Mouse (Mus musculus) fibroblast of lung, adult 2 months (primary cell): ENCODE measurements around the gene Pltp.
"Not testable (repeated sequence)": the region's sequence is repeated elsewhere in the genome, so short reads cannot be mapped to it uniquely, and the experiment has no call there.

Experiments
- DNase-seq: peaks from one replicate; pipeline ENCODE4 v3.0.0-alpha.2; 2011; ENCODE audit warnings: low read depth

Pltp gene

DNA sequence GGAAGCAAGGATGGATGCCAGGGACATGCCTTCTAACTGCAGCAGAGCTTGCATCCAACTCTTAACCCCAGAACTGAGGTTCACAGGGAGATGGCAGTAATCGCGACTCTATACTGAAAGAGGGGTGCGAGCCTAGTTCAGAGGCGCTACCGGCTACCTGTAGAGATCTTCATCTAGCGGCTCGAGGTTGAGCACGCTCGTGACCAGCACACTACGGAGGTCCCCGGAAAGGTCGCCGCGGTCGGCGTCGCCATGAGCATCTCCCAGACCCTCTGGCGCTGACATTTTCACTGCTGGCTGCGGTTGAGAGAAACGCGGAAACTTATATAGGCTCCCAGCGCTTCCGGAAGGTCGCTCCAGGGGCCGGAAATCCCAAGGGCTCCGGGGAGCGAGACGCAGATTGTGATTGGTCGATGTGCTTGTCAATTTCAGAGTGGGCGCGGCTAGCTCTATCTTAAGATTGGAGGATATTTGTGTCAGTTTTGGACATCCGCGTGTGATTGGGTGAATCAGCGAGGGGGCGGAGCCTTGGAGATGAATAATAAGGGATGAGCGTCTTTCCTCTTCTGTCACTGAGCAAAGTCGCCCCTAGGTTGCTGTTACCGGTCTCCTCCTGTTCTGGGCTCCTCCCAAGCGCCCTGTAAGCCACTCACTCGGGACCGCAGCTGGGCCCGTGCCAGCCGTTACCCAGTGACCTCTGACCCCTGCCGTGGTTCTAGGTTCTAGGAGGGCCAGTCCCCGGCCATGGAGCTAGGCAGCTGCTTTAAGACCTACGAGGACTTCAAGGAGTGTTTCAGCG lies 52.8 kb downstream of the Pltp start, which contains the start of the genes Acot8 and Zswim3:
Acot8 (minus strand) TSS at position 350 of the 799 bp plus-strand sequence.
Zswim3 (plus strand) TSS at position 566 of the 799 bp plus-strand sequence.
- peak; percentile 91 for DNase-seq

DNA sequence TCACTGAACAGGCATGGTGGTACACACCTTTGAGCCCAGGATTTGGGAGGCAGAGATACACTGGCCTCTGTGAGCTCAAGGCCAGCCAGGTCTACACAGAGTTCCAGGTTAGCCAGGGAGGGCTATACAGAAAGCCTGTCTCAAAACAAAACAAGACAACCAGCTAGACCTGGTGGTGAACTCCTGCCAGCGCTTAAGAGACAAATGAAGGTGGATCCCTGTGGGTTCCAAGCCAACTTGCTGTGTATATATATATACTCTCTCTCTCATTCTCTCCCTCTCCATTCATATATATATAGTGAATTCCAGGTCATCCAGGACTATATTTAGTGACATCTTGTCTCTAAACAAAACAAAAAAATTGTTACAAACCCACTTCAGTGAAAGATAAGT lies 53.6 kb downstream of the Pltp start:
- DNase-seq = no peak

DNA sequence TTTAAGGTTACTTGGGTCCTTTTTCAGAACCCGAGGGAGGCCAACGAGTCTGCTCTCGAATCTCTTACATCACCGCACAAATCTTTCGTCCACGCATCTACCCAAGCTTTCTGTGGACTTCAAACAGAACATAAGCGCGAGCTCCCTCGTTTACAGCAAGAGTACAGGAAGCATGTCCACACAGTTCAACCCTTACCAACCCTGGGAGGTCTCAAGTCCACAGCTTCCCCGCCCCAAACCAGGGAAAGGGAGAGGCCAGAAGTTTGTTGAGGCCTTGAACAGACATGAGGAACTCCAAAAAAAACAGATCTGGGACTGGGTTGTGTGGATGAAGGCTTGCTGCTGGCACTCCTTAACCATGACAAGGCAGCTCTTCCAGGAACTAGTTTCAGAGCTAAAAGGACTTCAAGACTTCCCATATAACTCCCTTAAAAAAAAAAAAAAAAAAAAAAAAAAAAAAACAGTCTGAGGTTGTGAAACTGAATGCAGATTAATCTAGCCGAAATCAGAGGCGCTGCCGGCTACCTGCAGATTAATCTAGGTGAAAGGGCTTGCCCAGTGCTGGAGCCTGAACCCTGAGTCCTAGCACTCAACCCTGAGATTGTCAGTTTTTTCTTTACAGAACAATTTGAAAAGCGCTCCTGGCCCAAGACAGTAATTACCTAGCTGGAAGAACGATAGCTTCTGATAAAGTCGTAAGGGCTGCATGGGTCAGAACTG lies 54.1 kb downstream of the Pltp start:
- no peak for DNase-seq

DNA sequence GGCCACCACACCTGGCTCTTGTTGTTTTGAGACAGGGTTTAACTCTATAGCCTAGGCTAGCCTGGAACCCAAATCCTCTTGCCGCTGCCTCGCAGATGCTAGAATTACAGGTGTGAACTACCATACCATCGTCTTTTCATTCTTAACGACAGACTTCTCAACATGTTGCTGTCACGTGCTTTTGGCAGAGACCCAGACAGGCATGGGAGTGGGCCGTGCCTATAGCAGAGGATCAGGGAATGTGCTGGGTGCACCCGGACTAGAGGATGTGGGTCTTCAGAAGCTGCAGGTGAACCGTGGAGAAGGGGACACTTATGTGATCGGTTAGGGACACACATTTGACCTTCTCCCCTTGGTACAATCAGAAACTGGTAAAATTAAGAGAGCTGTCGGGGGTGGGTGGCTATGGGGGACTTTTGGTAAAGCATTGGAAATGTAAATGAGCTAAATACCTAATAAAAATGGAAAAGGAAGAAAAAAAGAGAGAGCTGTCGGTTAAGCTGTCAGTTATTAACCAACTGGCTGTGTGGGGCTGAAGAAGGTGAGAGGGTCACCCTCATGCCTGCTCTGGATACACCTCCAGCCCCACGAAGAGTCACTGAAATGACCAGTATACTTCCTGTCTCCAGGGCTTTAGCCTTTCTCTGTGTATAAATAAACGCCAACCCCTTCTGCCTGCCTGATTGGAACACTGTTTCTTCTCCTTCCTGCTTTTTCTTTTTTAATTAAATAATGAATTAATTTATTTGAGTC lies 57.1 kb downstream of the Pltp start:
- no peak for DNase-seq

DNA sequence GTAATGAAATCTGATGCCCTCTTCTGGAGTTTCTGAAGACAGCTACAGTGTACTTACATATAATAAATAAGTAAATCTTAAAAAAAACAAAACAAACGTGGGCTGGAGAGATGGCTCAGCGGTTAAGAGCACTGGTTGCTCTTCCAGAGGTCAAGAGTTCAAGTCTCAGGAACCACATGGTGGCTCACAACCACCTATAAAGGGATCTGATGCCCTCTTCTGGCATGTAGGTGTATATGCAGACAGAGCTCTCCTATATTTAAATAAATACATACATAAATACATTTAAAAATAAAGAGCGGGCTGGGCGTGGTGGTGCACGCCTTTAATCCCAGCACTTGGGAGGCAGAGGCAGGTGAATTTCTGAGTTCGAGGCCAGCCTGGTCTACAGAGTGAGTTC lies 59.0 kb downstream of the Pltp start:
- DNase-seq = not testable (repeated sequence)

DNA sequence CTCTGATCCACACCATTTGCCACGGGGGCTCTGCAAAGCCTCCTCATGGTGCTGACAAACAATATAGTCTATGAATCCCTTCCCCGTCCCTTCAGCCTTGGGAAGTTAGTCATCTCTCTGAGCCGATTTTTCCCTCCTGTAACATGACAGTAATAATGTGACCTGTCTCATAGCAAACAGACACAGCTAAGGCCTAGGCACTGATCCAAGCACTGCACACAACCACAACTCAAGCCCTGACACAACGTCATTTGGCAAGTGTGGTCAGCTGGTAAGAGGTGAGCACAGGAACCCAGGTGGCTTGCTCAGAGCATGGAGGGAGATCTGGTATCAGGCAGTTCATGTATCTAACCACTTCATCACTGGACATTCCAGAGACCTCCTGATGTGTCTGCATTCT lies 61.6 kb downstream of the Pltp start:
- DNase-seq = no peak

DNA sequence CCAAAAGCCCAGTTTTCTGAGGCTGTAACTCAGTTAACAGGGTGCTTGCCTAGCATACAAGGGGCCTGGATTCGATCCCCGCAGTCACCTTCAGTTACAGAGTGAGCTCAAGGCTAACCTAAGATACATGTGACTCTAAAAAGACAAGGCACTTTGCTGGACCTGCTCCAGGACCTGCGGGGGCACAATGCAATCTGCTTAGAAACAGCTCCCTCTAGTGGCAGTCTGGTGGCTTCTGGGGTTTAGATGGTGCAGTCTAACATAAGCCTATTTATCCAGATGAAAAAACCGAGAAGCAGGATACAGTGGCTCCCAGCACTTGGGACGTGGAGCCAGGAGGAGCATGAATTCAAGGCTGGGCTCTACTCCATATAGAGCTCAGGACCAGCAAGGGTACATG lies 63.2 kb downstream of the Pltp start:
- DNase-seq = peak; percentile 70

DNA sequence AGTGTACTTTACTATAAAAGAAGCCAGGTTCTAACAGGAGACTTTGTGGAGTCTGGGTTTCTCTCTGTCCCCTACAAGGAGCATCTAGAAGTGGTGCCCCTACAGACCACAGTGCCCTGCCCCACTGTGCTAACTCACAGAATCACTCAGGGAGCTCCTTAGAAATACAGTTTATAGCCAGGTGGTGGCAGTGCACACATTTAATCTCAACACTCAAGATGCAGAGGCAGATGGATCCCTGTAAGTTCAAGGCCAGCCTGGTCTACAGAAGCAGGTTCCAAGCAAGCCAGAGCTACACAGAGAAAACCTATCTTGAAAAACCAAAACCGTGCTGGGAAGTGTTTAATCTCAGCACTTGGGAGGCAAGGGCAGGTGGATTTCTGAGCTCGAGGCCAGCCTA lies 63.7 kb downstream of the Pltp start:
- no peak for DNase-seq

DNA sequence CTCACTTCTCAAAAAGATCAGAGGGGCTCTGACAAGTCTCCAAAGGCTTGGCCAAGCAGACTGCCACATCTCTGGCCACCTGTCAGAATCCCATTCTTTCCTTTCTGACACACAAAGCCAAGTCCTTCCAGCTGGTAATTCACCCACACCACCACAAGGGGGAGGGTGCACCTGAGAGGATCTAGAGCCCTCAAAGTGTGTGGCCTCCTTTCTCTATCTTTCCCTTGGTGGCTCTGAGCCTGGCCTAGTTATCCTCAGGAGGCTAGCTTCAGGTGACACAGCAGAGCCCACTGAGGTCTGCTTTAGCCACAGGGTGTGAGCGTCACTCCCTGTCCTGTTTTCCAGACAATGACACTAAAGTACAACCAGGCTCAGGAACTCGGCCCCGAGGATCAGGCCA lies 64.3 kb downstream of the Pltp start:
- no peak for DNase-seq

DNA sequence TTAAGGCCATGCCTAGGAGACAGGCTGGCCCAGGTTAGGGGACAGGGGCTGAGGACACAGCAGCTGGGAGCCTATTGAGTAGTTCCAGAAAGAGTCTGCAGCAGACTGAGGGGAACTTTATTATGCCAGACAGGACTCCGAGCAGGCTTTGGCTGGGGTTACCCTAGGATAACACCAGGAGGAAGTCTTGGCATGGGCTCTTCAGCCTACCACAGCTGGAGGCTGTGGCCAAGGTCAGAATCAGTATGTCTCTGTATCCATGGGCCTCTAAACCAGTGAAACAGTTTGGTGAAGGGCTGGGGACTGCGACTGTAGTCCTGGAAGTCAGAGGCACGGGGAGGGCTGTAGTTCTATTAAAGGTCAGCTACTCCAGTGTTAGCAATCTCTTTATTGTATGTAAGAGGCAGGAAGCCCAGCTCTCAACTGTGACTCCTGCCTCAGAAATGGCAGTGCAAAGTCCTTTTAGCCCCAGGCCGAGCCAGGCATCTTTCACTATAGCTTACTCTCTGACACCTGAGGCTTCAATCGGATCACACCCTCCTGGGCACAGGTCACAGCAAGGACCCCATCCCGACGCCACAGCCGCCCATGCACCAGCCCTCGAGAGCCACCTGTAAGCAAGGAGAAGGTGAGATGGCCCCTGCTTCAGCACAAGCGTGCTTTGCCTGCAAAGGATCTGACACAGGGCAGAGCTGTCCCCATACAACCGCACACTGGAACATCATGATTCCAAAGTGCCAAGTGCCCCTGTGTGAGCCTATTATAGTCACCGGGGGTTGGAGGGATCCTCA lies 64.9 kb downstream of the Pltp start:
- no peak for DNase-seq

DNA sequence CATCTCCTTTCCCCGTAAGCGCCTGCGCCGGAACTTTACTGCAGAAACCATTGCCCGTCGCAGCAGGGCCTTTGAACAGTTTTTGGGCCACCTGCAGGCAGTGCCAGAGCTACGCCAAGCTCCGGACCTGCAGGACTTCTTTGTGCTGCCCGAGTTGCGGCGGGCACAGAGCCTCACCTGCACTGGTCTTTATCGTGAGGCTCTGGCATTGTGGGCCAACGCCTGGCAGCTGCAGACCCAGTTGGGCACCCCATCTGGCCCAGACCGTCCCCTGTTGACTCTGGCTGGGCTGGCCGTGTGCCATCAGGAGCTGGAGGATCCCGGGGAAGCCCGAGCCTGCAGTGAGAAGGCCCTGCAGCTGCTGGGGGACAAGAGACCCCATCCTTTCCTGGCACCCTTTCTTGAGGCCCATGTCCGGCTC lies 65.7 kb downstream of the Pltp start:
- no peak for DNase-seq

DNA sequence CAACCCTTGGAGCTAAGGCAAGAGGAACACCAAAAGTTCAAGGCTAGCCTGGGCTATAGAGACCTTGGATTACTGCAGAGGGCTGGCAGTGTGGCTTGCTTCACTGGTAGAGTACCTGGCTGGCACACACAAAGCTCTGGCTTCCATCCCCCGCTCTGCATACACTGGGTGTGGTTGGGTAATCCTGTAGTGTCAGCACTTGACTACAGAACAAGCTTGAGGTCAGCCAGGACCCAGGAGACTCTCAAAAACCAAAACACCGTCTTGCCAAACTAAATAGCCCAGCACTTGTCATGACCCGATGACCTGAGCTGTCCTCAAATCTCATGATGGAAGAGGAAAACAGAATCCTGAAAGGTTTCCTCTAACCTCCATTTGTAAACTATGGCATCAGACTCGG lies 67.1 kb downstream of the Pltp start:
- no peak for DNase-seq
